Mouse (Mus musculus) limb, embryonic 11.5 days (tissue): ENCODE measurements around the gene C1ra. TPM values are rescaled to one million over a fixed set of nuclear protein-coding genes. Genes with fewer than 3 reads are reported as not detected.
"Not testable (repeated sequence)": the region's sequence is repeated elsewhere in the genome, so short reads cannot be mapped to it uniquely, and the experiment has no call there.

Experiments used
- ATAC-seq: fragments of 200-750 bp; cut with Nextera tagmentation; 2 replicates; pipeline ENCODE4 v1.8.0; 2017; ENCODE audit warnings: low read depth; ENCODE audit not compliant: insufficient number of reproducible peaks, low FRiP score, low TSS enrichment
- DNase-seq: peaks from one replicate; pipeline ENCODE4 v3.0.0-alpha.2; 2015; ENCODE audit warnings: low spot score
- H3K27ac ChIP-seq: fragments of 300-500 bp; sonication (generic); replicated peaks from 2 replicates; pipeline ENCODE4 v1.5.1; 2014; ENCODE audit warnings: low read depth, mild to moderate bottlenecking, low read length
- H3K27me3 ChIP-seq: fragments of 300-500 bp; sonication (generic); 2 replicates; pipeline ENCODE4 v1.6.1; 2014; ENCODE audit warnings: mild to moderate bottlenecking, low read length, mixed read lengths; ENCODE audit not compliant: control insufficient read depth, insufficient read depth
- H3K36me3 ChIP-seq: fragments of 300-500 bp; sonication (generic); 2 replicates; pipeline ENCODE4 v1.6.1; 2014; ENCODE audit warnings: mild to moderate bottlenecking, low read length, moderate library complexity, mixed read lengths; ENCODE audit not compliant: control insufficient read depth, insufficient read depth
- H3K4me1 ChIP-seq: fragments of 300-500 bp; sonication (generic); 2 replicates; pipeline ENCODE4 v1.6.1; 2014; ENCODE audit warnings: low read length, mixed read lengths; ENCODE audit not compliant: control insufficient read depth, insufficient read depth
- H3K4me2 ChIP-seq: fragments of 300-500 bp; sonication (generic); 2 replicates; pipeline ENCODE4 v1.6.1; 2014; ENCODE audit warnings: low read depth, mild to moderate bottlenecking, moderate library complexity; ENCODE audit not compliant: severe bottlenecking
- H3K4me3 ChIP-seq: fragments of 300-500 bp; sonication (generic); 2 replicates; pipeline ENCODE4 v1.5.1; 2014; ENCODE audit warnings: low read depth, low read length
- H3K9ac ChIP-seq: fragments of 300-500 bp; sonication (generic); 2 replicates; pipeline ENCODE4 v1.6.1; 2014; ENCODE audit warnings: mild to moderate bottlenecking, low read length
- H3K9me3 ChIP-seq: fragments of 300-500 bp; sonication (generic); 2 replicates; pipeline ENCODE4 v1.6.1; 2016; ENCODE audit warnings: low read length; ENCODE audit not compliant: control insufficient read depth
- WGBS: fragments of 180-500 bp; shearing (Covaris S2); extraction: QIAGEN DNeasy Blood & Tissue Kit; methylation state at CpG from one replicate; pipeline ENCODE4 v1.1.7; 2014; 5-methylcytosine and 5-hydroxymethylcytosine counted together
- polyA plus RNA-seq: library from polyadenylated mRNA; unstranded; fragments of >200 nt; fragmentation: Nextera tagmentation; extraction: Ambion mirVana; gene quantifications from 2 replicates; pipeline ENCODE4 v1.2.1, GENCODE M21; 2014

C1ra gene
- polyA plus RNA-seq, 1 experiment from 2014 or later: 0.19 TPM

GRCm38 (mm10) chr6:124542284-124542683 lies 30.1 kb downstream of the C1ra start, which contains the start of gene C1s1:
TSS of gene C1s1 (minus strand) at chr6:124542359.
- H3K4me2 ChIP-seq, H3K27me3 ChIP-seq, ATAC-seq, H3K4me1 ChIP-seq, H3K9me3 ChIP-seq, H3K36me3 ChIP-seq, H3K27ac ChIP-seq, H3K9ac ChIP-seq, H3K4me3 ChIP-seq: not testable (repeated sequence)
- WGBS: 6% methylated on average over 1 of the region's 1 CpGs
- DNase-seq: peak; percentile 42

- Histone ChIP-seq H3K27ac (no peak overlapping the region), H3K4me1 (no peaks in the 10 kb centered on the region), H3K4me2 (no peak overlapping the region), H3K4me3 (no peak overlapping the region), H3K9me3 (no peaks in the 10 kb centered on the region), H3K36me3 (no peaks in the 10 kb centered on the region), H3K27me3 (no peaks in the 10 kb centered on the region), H3K9ac (no peak overlapping the region)
- ATAC-seq (no peak), DNase-seq (no peak)
- 88% methylated on average over 5 of the region's 6 CpGs for WGBS
Observed at GRCm38 (mm10) chr6:124544466-124544865, 32.3 kb downstream of the C1ra start.

GRCm38 (mm10) chr6:124545425-124545824 lies 33.2 kb downstream of the C1ra start:
- Histone ChIP-seq H3K9me3 (no peaks in the 10 kb centered on the region), H3K27ac (no peak overlapping the region), H3K4me3 (no peak overlapping the region), H3K27me3 (no peaks in the 10 kb centered on the region), H3K4me1 (no peaks in the 10 kb centered on the region), H3K4me2 (no peak overlapping the region), H3K36me3 (no peaks in the 10 kb centered on the region), H3K9ac (no peak overlapping the region)
- DNase-seq (no peak), ATAC-seq (no peak)
- 70% methylated on average over 2 of the region's 2 CpGs for WGBS

- not testable (repeated sequence) for DNase-seq, ATAC-seq, H3K4me3 ChIP-seq, H3K27me3 ChIP-seq, H3K9ac ChIP-seq, H3K4me2 ChIP-seq, H3K36me3 ChIP-seq, H3K4me1 ChIP-seq, H3K27ac ChIP-seq, H3K9me3 ChIP-seq
- 94% methylated on average over 3 of the region's 3 CpGs for WGBS
Observed at GRCm38 (mm10) chr6:124547979-124548378, 35.8 kb downstream of the C1ra start.

GRCm38 (mm10) chr6:124549023-124549550 lies 36.9 kb downstream of the C1ra start:
- Histone ChIP-seq H3K9ac (no peak overlapping the region), H3K4me3 (no peak overlapping the region), H3K27ac (no peak overlapping the region), H3K36me3 (no peaks in the 10 kb centered on the region), H3K9me3 (peaks cover 4% of the 10 kb centered on the region; the same call in 1 of the 2 replicates), H3K27me3 (no peaks in the 10 kb centered on the region), H3K4me2 (no peak overlapping the region), H3K4me1 (no peaks in the 10 kb centered on the region)
- DNase-seq: no peak
- no peak for ATAC-seq
- WGBS: 94% methylated on average over 3 of the region's 3 CpGs

GRCm38 (mm10) chr6:124552766-124553165 lies 40.6 kb downstream of the C1ra start:
- ATAC-seq (no peak), DNase-seq (no peak)
- no peaks in the 10 kb centered on the region for H3K27me3 ChIP-seq
- H3K27ac ChIP-seq: no peak overlapping the region
- H3K9ac ChIP-seq: no peak overlapping the region
- no peak overlapping the region for H3K4me2 ChIP-seq
- H3K36me3 ChIP-seq: no peaks in the 10 kb centered on the region
- WGBS: 71% methylated on average over 22 of the region's 22 CpGs
- H3K4me3 ChIP-seq: no peak overlapping the region
- peaks cover 4% of the 10 kb centered on the region; the same call in 1 of the 2 replicates for H3K9me3 ChIP-seq
- no peaks in the 10 kb centered on the region for H3K4me1 ChIP-seq

GRCm38 (mm10) chr6:124555956-124556355 lies 43.8 kb downstream of the C1ra start:
- not testable (repeated sequence) for H3K4me3 ChIP-seq, H3K27ac ChIP-seq, H3K27me3 ChIP-seq, H3K4me1 ChIP-seq, H3K36me3 ChIP-seq, H3K4me2 ChIP-seq, DNase-seq, H3K9me3 ChIP-seq, ATAC-seq, H3K9ac ChIP-seq
- WGBS: 78% methylated on average over 2 of the region's 2 CpGs

GRCm38 (mm10) chr6:124561156-124561555 lies 49.0 kb downstream of the C1ra start:
- not testable (repeated sequence) for H3K9ac ChIP-seq, DNase-seq, H3K36me3 ChIP-seq, H3K27me3 ChIP-seq, ATAC-seq, H3K4me2 ChIP-seq, H3K4me1 ChIP-seq, H3K4me3 ChIP-seq, H3K9me3 ChIP-seq, H3K27ac ChIP-seq
- 91% methylated on average over 4 of the region's 4 CpGs for WGBS

GRCm38 (mm10) chr6:124561611-124562010 lies 49.4 kb downstream of the C1ra start:
- DNase-seq, H3K27me3 ChIP-seq, H3K36me3 ChIP-seq, H3K9ac ChIP-seq, H3K27ac ChIP-seq, H3K4me3 ChIP-seq, H3K9me3 ChIP-seq, H3K4me2 ChIP-seq, H3K4me1 ChIP-seq, ATAC-seq: not testable (repeated sequence)
- WGBS: 98% methylated on average over 2 of the region's 2 CpGs
